Mouse (Mus musculus): Measurements from ENCODE around the gene Acap2.

The Acap2 gene

GRCm38 (mm10) chr16:31077396-31077795, 123.6 kb downstream of the Acap2 start:
- no peak for DNase-seq

GRCm38 (mm10) chr16:31076436-31076835, 124.6 kb downstream of the Acap2 start:
- no peak for DNase-seq

GRCm38 (mm10) chr16:31074324-31074908, 126.6 kb downstream of the Acap2 start:
- DNase-seq = no peak

- no peak for DNase-seq
Observed at GRCm38 (mm10) chr16:31071731-31072130, 129.3 kb downstream of the Acap2 start.

GRCm38 (mm10) chr16:31070358-31071133, 130.5 kb downstream of the Acap2 start:
- DNase-seq = peak; percentile 80

GRCm38 (mm10) chr16:31069211-31070166, 131.6 kb downstream of the Acap2 start:
- no peak for DNase-seq

GRCm38 (mm10) chr16:31068280-31068679, 132.8 kb downstream of the Acap2 start:
- no peak for DNase-seq

- DNase-seq = no peak
Observed at GRCm38 (mm10) chr16:31066344-31067098, 134.5 kb downstream of the Acap2 start.

- no peak for DNase-seq
Observed at GRCm38 (mm10) chr16:31064782-31065181, 136.3 kb downstream of the Acap2 start.

- DNase-seq = no peak
Observed at GRCm38 (mm10) chr16:31062918-31063317, 138.1 kb downstream of the Acap2 start.

- DNase-seq = no peak
Observed at GRCm38 (mm10) chr16:31061246-31061880, 139.7 kb downstream of the Acap2 start.

- no peak for DNase-seq
Observed at GRCm38 (mm10) chr16:31060714-31061113, 140.3 kb downstream of the Acap2 start.

GRCm38 (mm10) chr16:31060226-31060625, 140.8 kb downstream of the Acap2 start:
- DNase-seq = no peak

GRCm38 (mm10) chr16:31059730-31060129, 141.3 kb downstream of the Acap2 start:
- DNase-seq = no peak

GRCm38 (mm10) chr16:31052812-31053211, 148.2 kb downstream of the Acap2 start:
- no peak for DNase-seq

- no peak for DNase-seq
Observed at GRCm38 (mm10) chr16:31052177-31052726, 148.8 kb downstream of the Acap2 start.

- no peak for DNase-seq
Observed at GRCm38 (mm10) chr16:31050701-31051100, 150.3 kb downstream of the Acap2 start.

- no peak for DNase-seq
Observed at GRCm38 (mm10) chr16:31048194-31048593, 152.9 kb downstream of the Acap2 start.

- peak; percentile 73 for DNase-seq
Observed at GRCm38 (mm10) chr16:31047186-31047898, 153.7 kb downstream of the Acap2 start.

- peak; percentile 39 for DNase-seq
Observed at GRCm38 (mm10) chr16:31046217-31046659, 154.8 kb downstream of the Acap2 start.

- DNase-seq = no peak
Observed at GRCm38 (mm10) chr16:31045211-31045610, 155.8 kb downstream of the Acap2 start.
